Mouse (Mus musculus) heart, postnatal 0 days (tissue): ENCODE measurements around the gene Macrod1.

Experiments
- CTCF ChIP-seq: IDR thresholded peaks from 2 replicates; pipeline ENCODE4 v1.5.1; 2016; ENCODE audit warnings: antibody characterized with exemption, control low read depth, low read depth
- EP300 ChIP-seq: IDR thresholded peaks from 2 replicates; pipeline ENCODE4 v1.6.1; 2016; ENCODE audit warnings: antibody characterized with exemption, low read depth

- TF ChIP-seq CTCF, result no peak
- TF ChIP-seq EP300, result no peak
These were observed 38.1 kb upstream of the Macrod1 start for GRCm38 (mm10) chr19:7018546-7018945.
